Comparison of ENCODE assay signal across 14 mouse cellular contexts in the genomic region with DNA sequence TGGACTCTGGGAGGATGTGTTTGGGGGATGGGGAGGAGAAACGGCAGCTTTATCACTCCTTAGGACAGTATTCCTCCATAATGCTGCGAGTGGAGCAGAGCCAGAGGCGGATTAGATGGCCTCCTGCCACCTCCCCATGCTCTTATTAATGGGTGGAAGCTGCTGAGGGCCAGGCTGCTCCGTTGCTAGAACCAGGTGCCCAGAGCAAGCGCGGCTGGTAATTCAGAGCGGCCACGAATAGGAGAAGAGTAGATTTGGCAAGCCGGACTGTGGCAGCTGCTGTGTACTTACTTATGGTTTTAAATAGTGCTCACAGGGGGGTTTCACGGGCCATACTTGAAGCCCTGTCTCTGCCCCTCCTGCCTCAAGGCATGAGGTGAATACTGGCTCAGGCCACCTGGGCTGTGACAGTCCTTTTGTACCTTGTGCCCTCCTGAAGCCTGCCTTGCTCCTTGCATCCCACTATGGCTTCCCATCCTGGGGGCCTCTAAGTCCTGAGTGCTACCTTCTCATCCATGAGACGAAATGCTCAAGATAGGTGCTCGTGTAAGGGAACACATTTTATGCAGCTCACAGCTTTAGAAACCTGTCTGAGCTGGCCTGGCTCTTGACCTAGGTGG. TPM values are rescaled to one million over a fixed set of nuclear protein-coding genes. Genes with fewer than 3 reads are reported as not detected.
DNase-seq lines count a peak whose midpoint lies in the region; ATAC-seq lines count a peak whose summit lies in the region.
"Had no signal": no experiment of that assay in that cellular context is flagged by ENCODE, and none has a peak within 500 bp of the region (broad histone marks: within the 10 kb centered on the region; RNA-seq: fewer than 3 reads in every experiment).

No protein-coding gene starts in this region.

- ATAC-seq in cerebellum, adult (ENCODE audit: insufficient number of reproducible peaks, low FRiP score, low TSS enrichment), result peak; percentile 87
- peak; percentile 72 for ATAC-seq in forebrain, embryonic 14.5 days
- no peak for ATAC-seq in limb, embryonic 13.5 days (ENCODE audit: low FRiP score, low read depth)
- ATAC-seq: Patski had no signal

- WGBS in forebrain, embryonic 14.5 days, result 48% methylated on average over 12 of the region's 12 CpGs
- 45% methylated on average over 12 of the region's 12 CpGs for WGBS in limb, embryonic 13.5 days

- H3K36me3 ChIP-seq in forebrain, embryonic 14.5 days (ENCODE audit: control insufficient read depth, insufficient read depth, low read length), result no peaks in the 10 kb centered on the region
- H3K36me3 ChIP-seq in limb, embryonic 13.5 days, result no peaks in the 10 kb centered on the region
- H3K36me3 ChIP-seq: limb, embryonic 12.5 days; neural tube, embryonic 12.5 days had no signal

- no peaks in the 10 kb centered on the region for H3K27me3 ChIP-seq in forebrain, embryonic 14.5 days (replicated peaks; ENCODE audit: control insufficient read depth, insufficient read depth, low read length)
- no peaks in the 10 kb centered on the region for H3K27me3 ChIP-seq in limb, embryonic 13.5 days
- H3K27me3 ChIP-seq: limb, embryonic 12.5 days; neural tube, embryonic 12.5 days; Patski had no signal

- no peak overlapping the region for H3K4me3 ChIP-seq in forebrain, embryonic 14.5 days (ENCODE audit: low read depth, low read length)
- no peak overlapping the region for H3K4me3 ChIP-seq in limb, embryonic 13.5 days
- H3K4me3 ChIP-seq: erythroblast, embryonic 14.5 days; heart, adult 2 months; limb, embryonic 12.5 days; neural tube, embryonic 12.5 days had no signal

- DNase-seq in layer of hippocampus, adult 11-12 months (ENCODE audit: low spot score), result peak; percentile 50
- DNase-seq in layer of hippocampus, adult 9-10 months (ENCODE audit: low spot score), result no peak
- peak; percentile 60 for DNase-seq in forebrain, embryonic 14.5 days (ENCODE audit: low spot score)
- DNase-seq in ovary, postnatal 14 days (ENCODE audit: low spot score), result no peak
- no peak for DNase-seq in urinary bladder, postnatal 10 days (ENCODE audit: low spot score)
- no peak for DNase-seq in thymus, adult 18-20 months
- DNase-seq: heart, adult 2 months; lung, postnatal 14 days had no signal

- 0 out of 2 replicates have a peak overlapping the region, but pooled peaks have one; percentile 11 for H3K27ac ChIP-seq in forebrain, embryonic 14.5 days (ENCODE audit: low read depth, low read length)
- no peak overlapping the region for H3K27ac ChIP-seq in limb, embryonic 13.5 days
- H3K27ac ChIP-seq: heart, adult 2 months; neural tube, embryonic 12.5 days had no signal

- H3K9ac ChIP-seq in forebrain, embryonic 14.5 days (ENCODE audit: low read length), result no peak overlapping the region
- 0 out of 2 replicates have a peak overlapping the region, but pooled peaks have one; percentile 8 for H3K9ac ChIP-seq in limb, embryonic 13.5 days
- H3K9ac ChIP-seq: limb, embryonic 12.5 days; neural tube, embryonic 12.5 days had no signal

- H3K4me1 ChIP-seq in forebrain, embryonic 14.5 days (ENCODE audit: control insufficient read depth, insufficient read depth, low read length), result no peaks in the 10 kb centered on the region; the same call in 1 of the 2 replicates
- peaks cover 17% of the 10 kb centered on the region for H3K4me1 ChIP-seq in limb, embryonic 13.5 days

- H3K9me3 ChIP-seq in forebrain, embryonic 14.5 days (replicated peaks; ENCODE audit: control insufficient read depth, low read length), result no peaks in the 10 kb centered on the region
- no peaks in the 10 kb centered on the region for H3K9me3 ChIP-seq in limb, embryonic 13.5 days
- H3K9me3 ChIP-seq: neural tube, embryonic 12.5 days had no signal

- no peak overlapping the region for H3K4me2 ChIP-seq in forebrain, embryonic 14.5 days (ENCODE audit: low read length)
- no peak overlapping the region for H3K4me2 ChIP-seq in limb, embryonic 13.5 days (replicated peaks)
- H3K4me2 ChIP-seq: neural tube, embryonic 12.5 days had no signal

RNA-seq across cellular contexts. Expression of gene Ppm1h, which starts 14.7 kb away (rescaled TPM):
- 8.8 and 11.2 TPM in 2 replicates for polyA plus RNA-seq in forebrain, embryonic 14.5 days (2014; fragmentation: Nextera tagmentation; extraction: Ambion mirVana)
- polyA plus RNA-seq in limb, embryonic 13.5 days (2015; fragmentation: Nextera tagmentation; extraction: Ambion mirVana), result 4.1 and 4.8 TPM in 2 replicates
- polyA plus RNA-seq: erythroblast, embryonic 14.5 days had no signal

Comparison
In these comparisons a context has a peak if more than half of its experiments do, and no peak if none do; other contexts are left out.
1. DNase-seq: peak in layer of hippocampus, adult 11-12 months (single experiment) and forebrain, embryonic 14.5 days (single experiment); none in layer of hippocampus, adult 9-10 months (single experiment), ovary, postnatal 14 days (single experiment), urinary bladder, postnatal 10 days (single experiment) and thymus, adult 18-20 months (0 of 2).